Mouse (Mus musculus) common myeloid progenitor, adult 5-6 weeks (primary cell): ENCODE measurements around the gene Bfsp2. TPM values are rescaled to one million over a fixed set of nuclear protein-coding genes. Genes with fewer than 3 reads are reported as not detected.
"Not testable (repeated sequence)": the region's sequence is repeated elsewhere in the genome, so short reads cannot be mapped to it uniquely, and the experiment has no call there.

ENCODE experiments used
- ATAC-seq: replicated peaks from 2 replicates; pipeline ENCODE4 v1.8.0; 2016; ENCODE audit warnings: low read depth, mild to moderate bottlenecking, moderate TSS enrichment, inconsistent platforms; ENCODE audit not compliant: poor library complexity, severe bottlenecking
- total RNA-seq: library from RNA; stranded (forward); fragments of 200-1000, 187-1606 nt; gene quantifications from 2 replicates; pipeline ENCODE4 v1.2.3, GENCODE M21; 2017

Bfsp2 gene
- total RNA-seq, 1 experiment from 2014 or later: 2.4 TPM

DNA sequence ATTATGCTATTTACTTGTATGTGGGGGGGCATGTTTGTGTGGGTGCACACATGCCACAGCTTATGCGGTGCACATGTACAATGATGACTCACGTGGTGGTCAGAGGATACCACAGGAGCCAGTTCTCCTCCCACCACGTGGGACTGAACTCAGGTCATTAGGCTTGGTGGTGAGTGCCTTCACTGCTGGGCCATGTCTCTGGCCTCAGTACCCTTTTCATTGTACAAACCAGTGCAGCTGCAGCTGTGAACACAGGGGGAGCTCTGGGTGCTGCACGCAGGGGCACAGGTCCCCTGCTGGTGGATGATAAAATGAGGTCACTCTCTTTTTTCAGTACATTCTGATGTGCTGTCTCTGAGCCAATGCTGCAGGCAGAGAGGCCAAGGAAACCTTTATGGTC lies 46.1 kb downstream of the Bfsp2 start:
- peak; percentile 99 for ATAC-seq

DNA sequence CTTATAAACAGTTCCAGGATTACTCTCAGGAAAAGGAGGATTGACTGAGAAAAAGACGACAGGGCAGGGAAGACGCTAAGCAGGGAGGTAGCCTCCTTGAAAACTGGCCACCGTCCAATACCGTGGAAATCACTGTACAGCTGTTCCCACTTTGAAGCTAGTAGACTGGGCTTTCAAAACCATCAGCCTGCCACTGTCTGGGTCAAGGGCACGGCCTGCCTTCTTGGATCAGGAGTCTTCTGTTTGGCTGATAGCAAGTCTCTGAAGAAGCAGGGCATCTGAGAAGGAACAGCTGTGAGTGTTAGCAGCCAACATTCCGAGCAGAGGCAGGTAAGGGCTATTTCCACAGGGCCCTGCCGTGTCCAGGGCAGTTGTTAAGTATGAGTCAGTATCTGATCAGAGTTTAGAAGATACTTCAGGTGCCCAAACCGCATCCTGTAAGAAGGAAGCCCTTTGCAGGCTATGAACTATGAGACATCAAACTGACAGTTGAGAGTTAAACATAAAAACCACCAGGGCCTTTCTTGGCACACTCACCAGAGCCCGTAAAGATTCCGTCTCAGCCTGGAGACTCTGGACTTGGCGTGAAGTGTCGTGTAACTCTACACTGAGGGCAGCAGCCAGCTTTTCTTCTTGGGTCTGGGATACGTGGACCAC lies 48.0 kb downstream of the Bfsp2 start:
- no peak for ATAC-seq

DNA sequence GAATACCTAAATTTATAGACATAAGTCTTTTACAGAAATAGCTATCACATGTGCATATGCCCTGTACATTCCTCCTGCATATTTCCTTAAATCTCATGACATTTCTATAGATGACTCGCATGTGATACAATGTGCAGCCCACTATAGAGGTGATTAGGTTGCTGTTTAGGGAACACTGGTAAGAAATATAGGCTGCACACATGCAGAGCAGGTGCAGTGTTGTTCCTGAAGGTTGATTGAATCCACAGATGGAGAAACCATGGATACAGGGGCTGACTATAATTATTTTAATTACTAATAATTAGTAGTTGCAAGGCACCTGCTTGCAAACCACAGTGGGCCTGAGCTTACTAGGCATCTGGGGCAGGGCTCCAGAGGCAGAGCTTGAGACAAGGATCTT lies 48.5 kb downstream of the Bfsp2 start:
- no peak for ATAC-seq

DNA sequence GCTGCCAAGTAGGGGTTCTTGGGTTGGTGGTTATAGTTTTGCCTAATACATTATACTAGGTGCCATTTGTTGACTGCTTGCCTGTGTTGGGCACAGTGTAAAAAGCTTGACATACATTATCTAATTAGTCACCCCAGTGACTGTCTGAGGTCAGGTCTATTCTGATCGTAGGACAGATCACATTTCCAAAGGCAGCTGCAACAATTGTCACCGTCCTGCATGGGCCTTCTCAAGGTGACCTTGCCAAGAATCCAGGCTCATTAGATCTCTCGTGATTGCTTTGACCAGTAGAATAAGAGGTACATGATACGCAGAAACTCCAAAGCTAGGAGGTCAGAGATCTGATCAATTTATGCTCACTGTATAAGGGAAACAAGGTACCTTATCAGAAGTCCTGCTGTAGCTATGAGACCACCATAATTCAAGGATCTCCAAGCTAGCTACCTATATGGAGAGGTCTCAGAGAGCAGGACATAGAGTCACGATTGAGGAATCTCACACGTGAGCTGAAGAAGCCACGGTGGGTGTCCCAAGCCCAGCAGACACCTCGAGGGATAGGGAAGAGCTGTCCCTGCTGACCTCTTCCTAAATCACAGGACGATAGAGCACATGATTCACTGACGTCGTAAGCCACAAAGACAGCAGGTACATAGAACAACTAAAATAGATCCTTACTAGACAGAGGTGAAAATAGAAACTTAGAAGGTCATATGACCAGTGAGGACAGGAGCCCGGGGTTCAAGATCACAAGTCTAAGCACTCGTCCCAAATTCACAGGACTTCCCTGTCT lies 49.6 kb downstream of the Bfsp2 start:
- no peak for ATAC-seq

DNA sequence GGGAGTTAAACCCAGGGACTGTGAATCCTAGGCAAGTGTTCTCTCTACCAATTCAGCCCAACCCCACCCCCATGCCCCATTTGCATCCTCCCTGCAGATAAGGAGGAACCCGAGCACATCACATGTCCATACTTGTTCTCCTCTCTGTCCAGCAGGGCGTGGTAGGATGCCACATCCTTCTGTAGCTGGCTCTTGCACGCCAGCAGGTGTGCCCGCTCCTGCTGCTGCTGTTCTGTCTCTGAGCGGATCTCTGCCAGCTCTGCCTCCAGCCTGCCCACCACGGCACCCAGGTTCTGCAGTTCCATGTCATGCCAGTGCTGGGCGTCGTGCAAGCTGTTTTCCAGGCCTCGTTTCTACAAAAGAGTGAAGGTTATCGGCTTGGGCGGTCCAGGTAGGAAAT lies 53.8 kb downstream of the Bfsp2 start:
- peak; percentile 20; the same call in 1 of the 2 replicates for ATAC-seq

DNA sequence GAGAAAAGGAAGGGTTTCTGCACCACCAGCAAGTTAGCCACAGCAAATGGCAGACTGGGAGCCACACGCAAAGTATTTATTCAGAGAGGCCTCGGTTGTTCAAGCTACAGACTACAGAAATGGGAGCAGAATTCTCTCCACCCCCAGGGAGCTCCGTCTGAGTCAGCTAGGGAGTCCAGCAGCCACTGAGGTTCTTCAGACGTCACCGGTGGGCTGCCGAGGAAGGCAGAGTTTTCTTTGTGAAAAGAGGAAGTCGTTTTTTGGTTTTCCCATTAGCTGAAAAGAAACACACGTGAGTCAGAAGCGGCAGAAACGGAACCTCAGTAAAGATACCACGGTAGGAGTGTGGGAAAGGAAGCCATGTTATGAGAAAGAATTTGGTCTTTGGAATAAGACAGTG lies 55.4 kb downstream of the Bfsp2 start:
- ATAC-seq: peak; percentile 93

DNA sequence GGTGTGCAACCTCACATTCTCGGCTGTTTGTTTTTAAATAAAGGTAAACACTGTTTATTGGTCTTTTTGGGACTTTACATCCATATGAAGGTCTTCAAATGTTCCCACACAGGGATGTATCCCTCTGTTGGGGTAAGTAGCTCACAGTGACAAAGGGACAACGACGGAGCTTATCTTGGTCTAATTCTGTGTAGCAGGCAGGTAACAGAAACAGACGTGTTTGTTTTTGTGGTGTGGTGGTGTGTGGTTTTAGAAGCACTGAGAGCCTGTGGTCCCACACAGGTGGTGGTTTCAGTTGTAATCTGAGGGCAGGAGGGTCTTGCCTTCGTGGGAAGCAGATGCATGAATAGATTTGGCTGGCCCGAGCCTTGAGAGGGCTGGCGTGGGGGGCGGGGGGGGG lies 56.3 kb downstream of the Bfsp2 start:
- no peak for ATAC-seq

DNA sequence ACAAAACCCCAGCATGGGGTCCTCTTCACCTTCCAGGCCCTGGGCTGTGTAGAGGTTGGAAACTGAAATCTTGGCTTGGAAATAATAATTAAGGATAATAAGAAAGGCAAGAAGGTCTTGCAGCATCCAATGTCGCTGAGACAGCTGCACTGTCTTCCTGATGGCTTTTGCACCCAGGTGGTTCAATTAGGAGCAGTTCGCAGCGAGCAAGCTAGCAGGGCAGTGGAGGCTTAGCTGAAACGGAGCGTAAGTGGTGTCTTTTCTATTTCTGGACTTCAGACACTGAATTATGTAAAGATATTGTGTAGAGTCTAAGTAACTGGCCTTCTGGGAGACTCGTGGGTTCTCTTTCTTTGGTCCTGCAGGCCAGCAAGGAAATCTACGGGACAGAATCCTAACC lies 56.8 kb downstream of the Bfsp2 start:
- no peak for ATAC-seq

DNA sequence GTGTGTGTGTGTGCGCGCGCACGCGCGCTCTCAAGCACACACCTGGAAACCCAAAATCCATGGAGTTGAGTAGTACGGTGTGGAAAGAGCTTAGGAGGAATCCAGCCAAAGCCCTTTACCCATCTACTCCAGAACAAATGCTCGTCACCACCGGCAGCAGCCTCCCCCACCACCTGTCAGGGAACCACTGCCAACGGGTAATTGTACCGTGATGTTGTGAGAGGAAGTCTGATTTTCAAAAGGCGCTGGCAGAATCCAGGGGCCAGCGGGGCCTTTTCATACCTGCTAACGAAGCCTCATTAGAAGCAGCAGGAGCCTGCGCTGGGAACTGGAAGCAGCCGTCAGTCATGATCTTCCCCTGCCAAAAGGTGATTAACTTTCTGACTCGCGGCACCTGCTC lies 57.4 kb downstream of the Bfsp2 start:
- ATAC-seq: no peak

DNA sequence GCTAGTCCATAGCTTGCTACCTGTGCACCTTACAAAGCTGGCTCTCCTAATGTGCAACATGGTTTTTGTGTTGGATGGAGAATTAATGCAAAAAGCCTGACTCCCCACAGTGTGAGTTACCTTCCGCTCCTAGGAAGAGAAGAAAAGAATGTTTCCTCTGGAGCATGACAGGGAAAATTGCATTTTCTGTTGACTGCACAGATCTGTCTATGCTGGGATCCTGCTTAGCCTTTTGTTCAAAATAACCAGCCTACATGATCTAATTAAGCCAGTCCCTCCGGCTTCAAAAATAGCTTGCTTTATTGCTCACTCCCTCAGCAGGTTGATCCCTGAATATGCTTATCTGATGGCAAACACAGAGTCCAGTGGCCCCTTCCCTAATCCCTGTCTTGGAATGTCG lies 59.4 kb downstream of the Bfsp2 start:
- no peak for ATAC-seq

DNA sequence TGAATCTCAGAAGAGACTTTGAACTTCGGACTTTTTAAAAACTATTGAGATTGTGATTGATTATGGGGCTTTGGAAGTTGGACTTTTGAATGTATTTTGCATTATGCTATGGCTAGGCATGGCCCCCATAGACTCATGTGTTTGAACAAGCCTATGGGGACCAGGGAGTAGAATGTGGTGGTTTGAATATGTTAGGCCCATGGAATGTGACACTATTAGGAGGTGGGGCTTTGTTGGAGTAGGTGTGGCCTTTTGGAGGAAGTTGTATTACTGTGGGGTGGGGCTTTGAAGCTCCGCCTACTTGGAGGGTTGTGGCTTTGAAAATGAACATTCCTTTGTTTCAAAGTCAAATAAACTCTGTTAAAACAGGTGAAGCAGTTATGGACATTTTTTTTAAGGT lies 61.4 kb downstream of the Bfsp2 start:
- ATAC-seq: no peak

DNA sequence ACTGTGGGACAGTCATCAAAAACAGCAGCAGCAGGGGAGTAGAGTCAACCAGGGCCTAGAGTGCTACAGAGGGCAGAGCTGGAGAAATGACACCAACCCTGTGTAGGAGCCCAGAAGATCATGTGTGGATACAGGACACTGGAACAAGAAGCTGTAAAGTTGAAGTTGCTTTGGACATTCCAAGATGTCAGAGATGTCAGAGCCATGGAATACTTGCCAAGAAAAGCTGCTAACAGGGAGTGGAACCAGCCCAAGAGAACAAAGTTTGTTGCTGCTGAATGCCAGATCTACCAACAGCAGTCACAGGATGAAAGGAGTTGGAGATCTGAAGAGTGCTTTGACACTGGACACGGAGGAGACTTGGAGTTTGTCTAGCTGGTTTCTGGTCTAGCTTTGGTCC lies 62.0 kb downstream of the Bfsp2 start:
- not testable (repeated sequence) for ATAC-seq

DNA sequence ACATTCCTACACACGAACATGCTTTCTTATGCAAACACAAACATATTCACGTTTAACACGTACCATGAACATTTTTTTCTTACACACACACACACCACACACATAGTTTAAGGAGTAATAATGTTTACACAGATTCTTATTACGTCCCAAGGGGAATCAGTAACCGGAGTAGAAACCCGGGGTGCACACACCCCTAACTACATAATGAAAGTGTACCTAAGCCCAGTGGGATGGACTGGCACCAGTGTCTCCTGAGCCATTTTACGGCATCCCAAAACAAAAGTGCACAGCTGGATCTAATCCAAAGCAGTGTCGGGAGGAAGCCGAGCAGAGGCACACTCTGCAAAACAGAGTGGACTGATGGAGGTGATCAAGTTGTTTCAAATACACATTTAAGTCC lies 66.8 kb downstream of the Bfsp2 start:
- no peak for ATAC-seq

DNA sequence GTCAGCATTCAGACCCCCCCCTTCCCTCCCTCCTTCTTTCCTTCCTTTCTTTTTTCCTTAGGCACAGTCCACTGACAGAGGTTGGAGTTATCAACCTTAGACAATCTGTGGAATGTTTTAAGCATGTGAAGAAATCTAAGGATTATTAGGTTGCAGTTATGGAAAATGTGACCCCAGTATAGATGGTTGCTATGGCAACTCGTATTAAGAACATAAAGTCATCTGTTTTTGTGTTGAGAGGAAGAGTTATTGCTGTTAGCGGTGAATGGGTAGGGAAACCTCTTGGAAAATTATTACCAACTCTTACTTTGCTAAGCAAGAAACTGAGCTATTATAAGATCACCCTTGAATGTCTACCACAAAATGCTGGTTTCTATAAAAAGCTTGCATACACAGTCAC lies 71.1 kb downstream of the Bfsp2 start:
- no peak for ATAC-seq

DNA sequence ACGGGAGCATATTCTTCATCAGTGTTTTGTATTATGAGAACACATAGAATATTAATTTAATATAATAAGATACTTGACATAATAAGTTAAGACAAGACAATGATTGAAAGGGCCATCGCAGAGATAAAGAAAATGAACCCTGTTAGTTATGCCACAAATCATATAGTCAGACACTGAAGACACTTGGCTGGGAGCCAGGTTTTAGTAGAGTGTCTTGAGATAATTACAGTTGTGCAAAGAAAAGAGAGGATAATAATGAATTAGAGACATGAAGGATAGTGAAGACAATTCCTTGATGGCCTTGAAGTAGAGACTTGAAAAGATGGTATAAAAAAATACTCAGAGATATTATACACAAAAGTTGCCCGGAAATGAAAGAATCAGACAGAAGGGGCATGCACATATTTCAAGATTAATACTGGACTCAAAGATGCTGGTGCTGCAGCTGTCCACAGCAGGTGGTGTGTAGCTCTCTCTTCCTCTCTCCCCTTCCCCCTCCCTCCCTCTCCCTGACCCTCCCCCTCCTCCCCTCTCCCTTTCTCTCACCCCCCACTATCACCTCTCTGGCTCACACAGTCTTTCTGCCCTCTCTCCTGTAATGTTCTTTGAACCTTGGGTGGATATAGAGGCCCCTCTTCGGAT lies 72.0 kb downstream of the Bfsp2 start:
- no peak for ATAC-seq

DNA sequence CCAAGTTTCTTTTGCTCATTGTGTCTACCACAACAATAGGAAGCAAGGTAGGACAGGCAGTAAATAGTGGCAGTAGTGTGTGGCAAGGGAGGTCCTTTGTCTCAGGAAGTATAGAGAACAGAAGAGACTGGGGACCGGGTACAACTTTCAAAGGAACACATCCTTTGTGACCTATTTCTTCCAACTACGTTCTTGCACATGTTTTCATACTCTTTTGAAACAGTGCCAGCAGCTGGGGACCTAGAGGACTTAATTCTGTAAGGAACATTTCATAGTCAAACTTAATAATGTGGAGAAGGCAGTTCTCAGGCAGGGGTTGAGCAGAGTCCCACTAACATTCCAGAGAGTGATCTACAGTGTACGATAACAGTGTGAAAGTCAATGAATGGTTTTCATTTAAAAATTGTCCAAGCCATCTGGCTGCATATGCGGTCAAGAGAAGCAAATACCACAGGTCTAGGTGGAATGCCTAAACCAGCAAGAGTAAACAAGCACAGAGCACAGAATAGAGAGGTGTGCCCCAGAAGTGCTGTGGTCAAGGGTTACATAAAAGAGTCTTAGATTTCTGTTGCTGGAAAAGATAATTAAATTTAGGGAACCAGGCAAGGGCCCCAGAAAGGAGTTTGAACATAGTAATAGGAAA lies 76.8 kb downstream of the Bfsp2 start:
- no peak for ATAC-seq

DNA sequence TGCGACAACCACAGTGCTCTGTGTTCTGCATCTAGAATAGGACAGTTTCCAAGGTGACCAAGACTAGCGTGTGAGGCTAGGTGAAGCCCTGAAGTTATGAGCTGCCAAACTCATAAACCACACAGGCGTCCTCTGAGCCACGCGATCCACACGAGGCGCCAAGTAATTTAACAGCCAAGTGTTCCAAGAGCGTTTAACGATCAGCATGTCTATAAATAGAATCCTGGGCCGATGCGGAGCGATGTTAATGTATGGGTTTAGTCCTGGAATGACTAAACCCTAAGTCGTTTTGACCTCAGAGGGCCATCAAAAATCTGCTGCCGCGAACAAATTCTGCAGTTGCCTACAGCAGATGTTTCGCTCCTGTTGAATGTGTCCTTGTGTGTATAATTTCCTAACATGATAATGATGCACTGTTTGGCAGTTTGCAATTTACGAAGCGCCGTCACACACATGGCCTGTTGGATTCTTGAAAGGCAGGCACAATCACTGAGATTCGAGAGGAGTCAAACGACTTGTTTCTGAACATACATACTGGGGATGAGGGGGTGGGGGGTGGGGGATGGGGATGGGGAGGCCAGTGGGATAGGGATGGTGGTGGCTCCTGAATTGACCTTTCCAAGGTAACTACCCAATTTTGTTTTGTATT lies 81.6 kb downstream of the Bfsp2 start:
- no peak for ATAC-seq

DNA sequence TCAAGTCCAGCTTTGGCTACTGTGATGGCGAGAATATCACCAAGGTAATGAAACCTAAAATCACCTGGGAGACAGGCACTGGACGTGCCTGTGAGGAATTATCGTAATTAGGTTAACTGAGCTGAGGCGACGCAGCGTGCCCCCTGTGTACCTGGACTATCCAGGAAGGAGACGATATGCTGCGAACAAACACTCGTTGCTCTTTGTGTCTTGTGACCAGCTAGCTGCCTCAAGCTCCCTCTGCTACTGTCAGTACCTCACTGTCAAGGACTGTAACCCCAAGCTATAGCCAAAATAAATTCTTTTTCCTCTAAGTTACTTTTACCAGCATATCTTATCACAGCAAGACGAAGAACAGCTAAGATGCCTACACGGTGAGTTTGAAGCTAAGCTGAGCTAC lies 87.0 kb downstream of the Bfsp2 start:
- no peak for ATAC-seq

DNA sequence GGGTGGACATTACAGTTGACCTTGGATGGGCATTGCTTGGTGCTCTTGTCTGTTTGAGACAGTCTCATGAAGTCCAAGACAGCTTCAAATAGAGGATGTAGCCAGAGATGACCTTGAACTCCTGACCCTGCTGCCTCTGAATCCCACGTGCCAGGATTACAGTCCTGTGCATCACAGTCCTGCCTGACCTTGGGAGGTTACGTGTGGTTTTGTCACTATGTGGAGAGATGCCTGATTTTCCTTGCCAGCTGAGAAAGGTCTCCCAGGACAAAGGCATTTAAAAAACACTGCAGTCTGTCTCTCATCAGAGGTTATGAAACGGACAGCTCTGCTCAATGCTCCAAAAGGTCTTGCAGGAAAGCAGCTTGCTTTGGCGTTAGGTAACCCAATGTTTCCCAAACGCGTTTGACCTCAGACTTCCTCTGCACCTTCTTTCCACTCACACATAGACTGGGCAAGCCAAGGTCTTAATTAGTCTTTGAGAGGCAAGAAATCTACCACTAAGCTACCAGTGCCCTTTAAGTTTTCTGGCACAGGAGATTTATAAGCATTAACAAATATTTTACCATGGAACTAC lies 88.3 kb downstream of the Bfsp2 start:
- ATAC-seq: no peak

DNA sequence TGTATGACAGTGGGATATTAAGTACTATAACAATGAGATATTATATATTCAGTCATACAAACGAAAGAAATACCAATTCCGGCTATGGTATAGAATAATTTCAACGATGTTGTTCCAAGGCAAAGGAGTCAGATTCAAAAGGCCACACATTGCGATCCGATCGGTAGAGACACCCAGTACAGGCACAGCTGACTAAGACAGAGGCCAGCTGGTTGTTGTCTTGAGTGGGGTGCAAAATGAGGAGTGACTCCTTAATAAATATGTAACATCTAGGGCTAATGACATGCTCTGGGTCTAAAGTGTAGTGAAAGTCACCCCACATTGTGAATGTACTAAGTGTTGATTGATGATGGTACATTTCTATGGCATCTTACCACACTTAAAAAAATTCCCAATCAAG lies 91.0 kb downstream of the Bfsp2 start:
- ATAC-seq: no peak
